Mouse (Mus musculus) liver, embryonic 14.5 days (tissue): Measurements from ENCODE around the gene Cyp20a1.

Experiments
- CTCF ChIP-seq: IDR thresholded peaks from 2 replicates; pipeline ENCODE4 v1.5.1; 2016; ENCODE audit warnings: antibody characterized with exemption, low read depth, control low read depth
- EP300 ChIP-seq: IDR thresholded peaks from 2 replicates; pipeline ENCODE4 v1.6.1; 2016; ENCODE audit warnings: antibody characterized with exemption, low read depth

GRCm38 (mm10) chr1:60361626-60362025, 18.5 kb downstream of the Cyp20a1 start:
- no peak for TF ChIP-seq EP300
- no peak for TF ChIP-seq CTCF
